Mouse (Mus musculus) urinary bladder, adult 18-20 months (tissue): ENCODE data around the gene Trpm5.
A peak's percentile ranks its signal among the peaks of the same experiment; 100 is the strongest.

Experiments
- DNase-seq, 2 experiments: peaks; one replicate each; pipeline ENCODE4 v3.0.0; 2022; ENCODE audit warnings: low spot score in 2 of 2, mixed read lengths in 2 of 2

Trpm5 gene

GRCm38 (mm10) chr7:143105258-143105897 lies 10.9 kb upstream of the Trpm5 start:
- DNase-seq = no peak

- no peak for DNase-seq
These were observed 6.3 kb upstream of the Trpm5 start for GRCm38 (mm10) chr7:143100759-143101158.

- DNase-seq = no peak
These were observed 1.1 kb upstream of the Trpm5 start for GRCm38 (mm10) chr7:143095554-143095907.

GRCm38 (mm10) chr7:143093847-143094246 lies 595 bp downstream of the Trpm5 start:
- no peak for DNase-seq

- no peak for DNase-seq
These were observed 7.3 kb downstream of the Trpm5 start for GRCm38 (mm10) chr7:143087070-143087579.

- peak; percentile 47 to 51 for DNase-seq
These were observed 8.1 kb downstream of the Trpm5 start for GRCm38 (mm10) chr7:143086366-143086765.

GRCm38 (mm10) chr7:143083708-143084107 lies 10.7 kb downstream of the Trpm5 start:
- DNase-seq = no peak

GRCm38 (mm10) chr7:143082024-143082423 lies 12.4 kb downstream of the Trpm5 start:
- DNase-seq = no peak

GRCm38 (mm10) chr7:143077351-143077750 lies 17.1 kb downstream of the Trpm5 start:
- DNase-seq = no peak

GRCm38 (mm10) chr7:143075394-143075793 lies 19.0 kb downstream of the Trpm5 start:
- DNase-seq = no peak

- no peak for DNase-seq
These were observed 21.4 kb downstream of the Trpm5 start for GRCm38 (mm10) chr7:143073086-143073485.

- no peak for DNase-seq
These were observed 21.8 kb downstream of the Trpm5 start for GRCm38 (mm10) chr7:143072605-143073004.

GRCm38 (mm10) chr7:143070506-143071070 lies 23.9 kb downstream of the Trpm5 start:
- no peak for DNase-seq

- no peak for DNase-seq
These were observed 24.6 kb downstream of the Trpm5 start for GRCm38 (mm10) chr7:143069751-143070400.

- DNase-seq = peak; percentile 86 to 97
These were observed 25.4 kb downstream of the Trpm5 start, which contains the start of gene Tssc4 for GRCm38 (mm10) chr7:143068882-143069591. TSS of gene Tssc4 (plus strand) at chr7:143069249.

GRCm38 (mm10) chr7:143068316-143068881 lies 26.0 kb downstream of the Trpm5 start:
- peak in 1 of 2 experiments; percentile 34 for DNase-seq

- no peak for DNase-seq
These were observed 26.5 kb downstream of the Trpm5 start for GRCm38 (mm10) chr7:143067897-143068296.

- DNase-seq = no peak
These were observed 27.0 kb downstream of the Trpm5 start for GRCm38 (mm10) chr7:143067469-143067868.

- DNase-seq = no peak
These were observed 28.8 kb downstream of the Trpm5 start for GRCm38 (mm10) chr7:143065692-143066091.

GRCm38 (mm10) chr7:143064226-143064625 lies 30.2 kb downstream of the Trpm5 start:
- DNase-seq = no peak

- DNase-seq = no peak
These were observed 31.7 kb downstream of the Trpm5 start for GRCm38 (mm10) chr7:143062704-143063103.
